Mouse (Mus musculus): ENCODE measurements around the gene Cacng6.
A peak's percentile ranks its signal among the peaks of the same experiment; 100 is the strongest.
"Not testable (repeated sequence)": the region's sequence is repeated elsewhere in the genome, so short reads cannot be mapped to it uniquely, and the experiment has no call there.

Gene Cacng6

GRCm38 (mm10) chr7:3423895-3424294 is at the start of gene Cacng6:
Gene Cacng6, plus strand, starts transcription at chr7:3424195.
- no peak for DNase-seq (ENCODE audit: low spot score)

GRCm38 (mm10) chr7:3376831-3377230 is 47.2 kb upstream of the Cacng6 start:
- DNase-seq (ENCODE audit: low spot score) = peak; percentile 52

- no peak for DNase-seq (ENCODE audit: low spot score)
These were observed 41.9 kb upstream of the Cacng6 start for GRCm38 (mm10) chr7:3382123-3382522.

GRCm38 (mm10) chr7:3384807-3385319 is 39.1 kb upstream of the Cacng6 start:
- no peak for DNase-seq (ENCODE audit: low spot score)

- DNase-seq (ENCODE audit: low spot score) = no peak
These were observed 37.8 kb upstream of the Cacng6 start for GRCm38 (mm10) chr7:3386036-3386730.

GRCm38 (mm10) chr7:3387761-3388160 is 36.2 kb upstream of the Cacng6 start:
- DNase-seq (ENCODE audit: low spot score) = no peak

GRCm38 (mm10) chr7:3388885-3389284 is 35.1 kb upstream of the Cacng6 start:
- no peak for DNase-seq (ENCODE audit: low spot score)

GRCm38 (mm10) chr7:3389444-3390412 is 34.3 kb upstream of the Cacng6 start:
- peak; percentile 44 for DNase-seq (ENCODE audit: low spot score)

GRCm38 (mm10) chr7:3390413-3391080 is 33.4 kb upstream of the Cacng6 start, which contains the start of gene Cacng8:
Gene Cacng8, plus strand, starts transcription at chr7:3390683.
- DNase-seq (ENCODE audit: low spot score) = no peak

GRCm38 (mm10) chr7:3391081-3391451 is 32.9 kb upstream of the Cacng6 start:
- DNase-seq (ENCODE audit: low spot score) = no peak

- DNase-seq (ENCODE audit: low spot score) = no peak
These were observed 32.2 kb upstream of the Cacng6 start for GRCm38 (mm10) chr7:3391809-3392208.

- no peak for DNase-seq (ENCODE audit: low spot score)
These were observed 26.6 kb upstream of the Cacng6 start for GRCm38 (mm10) chr7:3397355-3397754.

- no peak for DNase-seq (ENCODE audit: low spot score)
These were observed 26.2 kb upstream of the Cacng6 start for GRCm38 (mm10) chr7:3397797-3398196.

- DNase-seq (ENCODE audit: low spot score) = not testable (repeated sequence)
These were observed 25.6 kb upstream of the Cacng6 start for GRCm38 (mm10) chr7:3398363-3398762.

GRCm38 (mm10) chr7:3399937-3400336 is 24.1 kb upstream of the Cacng6 start:
- DNase-seq (ENCODE audit: low spot score) = no peak

- no peak for DNase-seq (ENCODE audit: low spot score)
These were observed 14.1 kb upstream of the Cacng6 start for GRCm38 (mm10) chr7:3409729-3410520.

GRCm38 (mm10) chr7:3411160-3411941 is 12.6 kb upstream of the Cacng6 start:
- DNase-seq (ENCODE audit: low spot score) = no peak

GRCm38 (mm10) chr7:3412036-3412435 is 12.0 kb upstream of the Cacng6 start:
- DNase-seq (ENCODE audit: low spot score) = no peak

GRCm38 (mm10) chr7:3414888-3415287 is 9.1 kb upstream of the Cacng6 start:
- peak; percentile 22 for DNase-seq (ENCODE audit: low spot score)

- DNase-seq (ENCODE audit: low spot score) = peak; percentile 21
These were observed 8.6 kb upstream of the Cacng6 start for GRCm38 (mm10) chr7:3415378-3415777.

- no peak for DNase-seq (ENCODE audit: low spot score)
These were observed 4.1 kb upstream of the Cacng6 start for GRCm38 (mm10) chr7:3419941-3420340.
